Mouse (Mus musculus) CD4-positive helper T cell, adult 2 months (primary cell): ENCODE measurements around the gene Rara.
"Not testable (repeated sequence)": the region's sequence is repeated elsewhere in the genome, so short reads cannot be mapped to it uniquely, and the experiment has no call there.

Experiments used
- DNase-seq: peaks from one replicate; pipeline ENCODE4 v3.0.0-alpha.2; 2012; ENCODE audit warnings: low read depth, missing footprints, low spot score

Rara gene

DNA sequence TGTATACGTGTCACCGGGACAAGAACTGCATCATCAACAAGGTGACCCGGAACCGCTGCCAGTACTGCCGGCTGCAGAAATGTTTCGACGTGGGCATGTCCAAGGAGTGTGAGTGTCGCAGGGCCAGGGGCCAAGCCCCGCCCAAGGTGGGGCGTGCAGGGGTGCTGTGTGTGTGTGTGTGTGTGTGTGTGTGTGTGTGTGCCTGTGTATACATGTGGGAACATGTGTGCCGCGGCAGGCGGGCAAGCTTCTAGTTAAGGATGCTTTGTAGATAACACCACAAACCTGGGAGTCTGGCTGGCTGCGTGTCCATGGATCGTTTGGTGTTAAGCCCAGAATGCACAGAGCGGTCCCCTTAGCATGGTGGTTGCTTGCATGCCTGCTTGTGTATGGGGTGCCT, 40.5 kb downstream of the Rara start:
- DNase-seq = no peak

GRCm38 (mm10) chr11:98968716-98969495, 41.3 kb downstream of the Rara start:
- peak; percentile 23 for DNase-seq

DNA sequence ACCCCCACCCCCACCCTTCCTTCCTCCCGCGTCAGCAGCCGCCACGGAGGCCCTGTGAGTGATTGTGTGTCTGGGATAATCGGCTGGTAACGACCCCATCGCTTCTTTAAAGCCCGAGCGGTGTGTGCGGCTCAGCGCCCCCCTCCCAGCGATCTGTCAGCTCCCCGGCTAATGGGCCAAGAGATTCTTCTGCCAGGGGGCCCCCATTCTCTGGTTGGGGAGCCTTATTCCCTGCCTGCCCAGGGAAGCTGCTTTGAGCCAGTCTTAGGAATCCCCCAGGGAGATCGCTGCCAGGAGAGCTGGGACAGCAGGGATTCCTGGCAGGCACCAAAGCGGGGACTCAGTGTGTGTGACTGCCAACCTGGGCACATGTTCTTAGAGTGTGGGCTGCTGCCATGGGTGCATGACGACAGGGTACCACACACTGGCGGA, 41.9 kb downstream of the Rara start:
- no peak for DNase-seq

DNA sequence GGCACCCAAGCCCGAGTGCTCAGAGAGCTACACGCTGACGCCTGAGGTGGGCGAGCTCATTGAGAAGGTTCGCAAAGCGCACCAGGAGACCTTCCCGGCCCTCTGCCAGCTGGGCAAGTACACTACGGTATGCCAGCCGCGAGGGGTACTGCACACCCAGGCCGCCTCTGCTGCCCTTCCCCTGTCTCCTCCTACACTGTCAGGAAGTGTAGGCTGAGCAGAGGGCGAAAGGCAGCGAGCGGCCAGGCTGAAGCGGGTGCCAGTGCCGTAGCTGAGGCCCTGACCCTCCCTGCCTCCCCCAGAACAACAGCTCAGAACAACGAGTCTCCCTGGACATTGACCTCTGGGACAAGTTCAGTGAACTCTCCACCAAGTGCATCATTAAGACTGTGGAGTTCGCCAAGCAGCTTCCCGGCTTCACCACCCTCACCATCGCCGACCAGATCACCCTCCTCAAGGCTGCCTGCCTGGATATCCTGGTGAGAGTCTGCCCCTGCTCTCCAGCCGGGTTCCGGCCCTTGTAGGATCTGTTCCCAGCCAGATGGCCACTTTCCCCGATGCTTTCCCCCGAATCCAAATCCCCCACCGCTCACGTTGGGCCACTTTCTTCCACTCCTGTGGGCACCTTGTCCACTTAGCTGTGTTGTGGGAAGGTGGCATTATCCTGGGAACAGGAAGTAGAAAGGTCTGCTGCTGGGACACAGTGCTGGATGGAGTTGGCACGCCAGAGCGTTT, 42.7 kb downstream of the Rara start:
- no peak for DNase-seq

- no peak for DNase-seq
Observed at GRCm38 (mm10) chr11:98971316-98972031, 43.9 kb downstream of the Rara start.

DNA sequence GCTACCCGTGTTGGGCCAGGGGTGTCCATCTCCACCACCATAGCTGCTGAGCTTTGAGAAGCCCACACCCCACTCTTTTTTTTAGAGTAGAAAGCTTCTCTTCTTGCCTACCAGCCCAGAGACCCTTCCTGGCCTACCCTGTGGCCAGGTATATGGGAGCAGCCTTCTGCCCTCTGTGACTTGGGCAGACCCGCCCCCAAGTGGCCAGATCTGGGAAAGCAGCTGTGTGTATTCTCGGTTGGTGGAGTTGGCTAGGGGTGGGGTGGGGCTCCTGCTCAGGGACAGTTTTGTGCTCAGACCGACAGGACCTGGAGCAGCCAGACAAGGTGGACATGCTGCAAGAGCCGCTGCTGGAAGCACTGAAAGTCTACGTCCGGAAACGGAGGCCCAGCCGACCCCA, 44.6 kb downstream of the Rara start:
- peak; percentile 81 for DNase-seq

GRCm38 (mm10) chr11:98972801-98973360, 45.3 kb downstream of the Rara start:
- DNase-seq = no peak

- no peak for DNase-seq
Observed at GRCm38 (mm10) chr11:98973584-98973983, 46.0 kb downstream of the Rara start.

GRCm38 (mm10) chr11:98974213-98974612, 46.6 kb downstream of the Rara start:
- DNase-seq = no peak

DNA sequence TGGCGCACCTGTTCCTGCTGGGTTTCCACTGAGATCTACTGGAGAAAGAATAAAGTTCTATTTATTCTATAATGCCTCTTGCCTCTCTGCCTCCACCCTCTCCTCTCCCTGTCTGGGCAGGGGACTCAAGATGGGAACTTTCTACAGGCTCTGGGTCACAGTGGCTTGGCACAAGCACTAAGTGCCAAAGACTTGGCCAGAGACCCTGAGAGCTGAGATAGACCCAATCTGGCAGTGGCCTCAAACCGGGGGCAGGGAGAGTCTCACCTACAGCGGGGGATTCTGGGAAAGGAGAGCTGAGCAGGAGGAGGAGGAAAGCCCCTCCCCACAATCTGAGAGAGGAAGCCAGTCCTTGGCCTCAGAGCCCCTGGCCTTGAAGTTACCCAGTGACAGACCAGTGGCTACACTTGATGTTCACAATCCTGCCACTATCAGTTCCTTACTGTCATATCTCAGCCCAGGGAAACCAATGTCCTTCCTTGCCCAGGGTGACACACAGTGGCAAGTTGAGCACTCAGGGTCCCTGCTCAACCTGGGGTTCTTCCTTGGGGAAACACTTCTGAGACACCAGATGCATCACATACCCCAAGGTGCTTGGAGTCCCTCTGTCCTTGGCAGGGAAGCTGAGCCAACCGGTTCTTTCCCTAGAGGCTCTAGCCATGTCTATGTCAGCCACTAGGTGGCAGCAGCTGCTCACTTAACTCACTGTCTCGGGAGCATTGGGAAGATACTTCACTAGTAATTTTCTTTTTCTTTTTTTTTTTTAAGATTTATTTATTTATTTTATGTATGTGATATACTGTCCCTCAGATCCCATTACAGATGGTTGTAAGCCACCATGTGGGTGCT, 47.5 kb downstream of the Rara start:
- DNase-seq = peak; percentile 75

DNA sequence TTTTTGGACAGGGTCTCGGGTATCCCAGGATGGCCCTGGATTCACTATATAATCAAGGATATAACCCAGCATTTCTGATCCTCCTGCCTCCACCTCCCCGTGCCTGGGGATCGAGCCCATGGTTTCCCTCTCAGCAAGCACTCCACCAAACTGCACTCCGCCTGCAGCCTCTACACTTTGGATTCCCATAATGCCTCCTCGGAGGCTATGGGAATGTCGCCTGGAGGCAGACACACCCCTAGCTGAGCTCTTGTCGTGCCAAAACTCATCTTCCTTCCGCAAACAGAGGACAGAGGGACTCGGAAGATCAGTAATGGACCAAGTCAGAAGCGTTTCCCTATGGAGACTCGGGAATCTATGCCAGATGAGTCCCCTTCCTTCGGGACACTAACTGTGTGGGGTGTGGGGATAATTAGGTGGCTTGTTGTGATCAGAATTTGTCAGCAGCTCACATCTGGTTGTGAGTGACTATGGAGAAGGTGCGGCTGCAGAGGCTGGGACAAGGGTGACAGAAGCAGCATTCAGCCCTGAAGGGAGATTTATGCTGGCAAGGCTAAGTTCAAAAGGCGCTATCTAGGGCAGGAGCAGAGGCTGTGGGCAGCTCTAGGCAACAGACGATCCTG, 51.0 kb downstream of the Rara start:
- DNase-seq = no peak

DNA sequence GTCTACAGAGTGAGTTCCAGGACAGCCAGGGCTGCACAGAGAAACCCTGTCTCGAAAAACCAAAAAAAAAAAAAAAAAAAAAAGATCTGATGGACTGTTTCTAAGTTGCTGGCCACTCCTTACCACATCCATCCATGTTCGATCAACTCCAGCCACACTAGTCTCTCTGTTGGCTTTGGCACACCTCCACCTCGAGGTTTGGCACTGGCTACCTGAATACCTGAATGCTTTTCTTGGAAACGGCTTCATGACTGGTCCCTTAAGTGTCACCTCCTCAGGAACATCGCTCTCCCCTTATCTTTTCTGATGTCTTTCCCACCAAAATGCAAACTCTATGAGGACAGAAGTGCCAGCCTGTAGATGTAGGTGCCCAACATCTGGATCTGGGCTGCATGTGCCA, 51.7 kb downstream of the Rara start:
- no peak for DNase-seq

- DNase-seq = no peak
Observed at GRCm38 (mm10) chr11:98981289-98981996, 53.8 kb downstream of the Rara start.

- DNase-seq = peak; percentile 83
Observed at GRCm38 (mm10) chr11:98981997-98982772, 54.6 kb downstream of the Rara start.

DNA sequence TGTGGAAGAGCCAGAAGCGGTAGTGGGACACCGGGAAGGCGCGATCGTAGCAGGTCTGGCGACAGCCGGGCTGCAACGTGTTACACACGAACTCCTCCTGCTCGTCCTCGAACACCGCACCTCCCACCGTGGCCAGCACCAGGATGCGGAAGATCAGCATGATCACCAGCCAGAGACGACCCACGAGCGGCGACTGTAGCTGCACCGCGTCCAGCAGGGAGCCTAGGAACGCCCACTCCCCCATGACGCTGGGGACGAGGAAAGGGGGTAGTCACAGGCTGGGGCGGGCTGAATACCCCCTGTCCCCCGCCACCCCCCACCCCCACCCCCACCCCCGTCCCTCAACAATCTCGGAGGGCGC, 55.1 kb downstream of the Rara start, which contains the start of gene Gjd3:
Gjd3 (minus strand) TSS at position 244 of the 361 bp plus-strand sequence.
- DNase-seq = no peak

GRCm38 (mm10) chr11:98983551-98983950, 55.9 kb downstream of the Rara start:
- no peak for DNase-seq

DNA sequence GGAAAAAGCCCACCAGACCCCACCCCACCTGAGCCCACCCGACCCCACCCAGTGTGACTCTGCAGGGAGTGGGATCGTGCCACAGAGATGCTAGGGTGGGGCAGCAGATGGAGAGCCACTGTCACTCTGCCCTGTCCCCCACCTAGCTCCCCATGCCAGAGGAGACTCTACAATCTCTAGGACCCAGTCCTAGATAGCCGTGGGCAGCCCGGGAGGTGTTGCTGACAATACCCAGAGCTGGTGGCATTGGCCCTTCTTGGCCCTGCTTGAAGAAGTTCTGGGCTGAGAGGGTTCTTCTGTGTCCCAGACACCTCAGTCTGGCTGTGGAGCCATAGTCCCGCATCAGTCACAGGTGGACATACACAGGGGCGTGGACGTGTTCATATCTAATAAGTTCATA, 57.9 kb downstream of the Rara start:
- DNase-seq = no peak

- not testable (repeated sequence) for DNase-seq
Observed at GRCm38 (mm10) chr11:98988260-98988659, 60.6 kb downstream of the Rara start.

- DNase-seq = peak; percentile 40
Observed at GRCm38 (mm10) chr11:98990866-98991265, 63.2 kb downstream of the Rara start.
